Mouse (Mus musculus): ENCODE data around the gene Cisd3. TPM values are rescaled to one million over a fixed set of nuclear protein-coding genes. Genes with fewer than 3 reads are reported as not detected.
"Not testable (repeated sequence)": the region's sequence is repeated elsewhere in the genome, so short reads cannot be mapped to it uniquely, and the experiment has no call there.

Cisd3 gene
- polyA plus RNA-seq, 1 experiment from 2014 or later: 23.8 TPM

- H3K4me3 ChIP-seq; H3K9me3 ChIP-seq; H3K4me2 ChIP-seq; H3K27me3 ChIP-seq; H3K4me1 ChIP-seq (replicated peaks); H3K9ac ChIP-seq; ATAC-seq (ENCODE audit: low FRiP score); H3K27ac ChIP-seq: not testable (repeated sequence)
- H3K36me3 ChIP-seq: peaks cover 81% of the 10 kb centered on the region
- 68% methylated on average over 2 of the region's 2 CpGs for WGBS
Measured at GRCm38 (mm10) chr11:97710067-97710466, 24.4 kb downstream of the Cisd3 start.

- H3K36me3 ChIP-seq: peaks cover 82% of the 10 kb centered on the region
- H3K9ac ChIP-seq: no peak overlapping the region
- H3K9me3 ChIP-seq: no peaks in the 10 kb centered on the region
- 87% methylated on average over 13 of the region's 13 CpGs for WGBS
- no peak overlapping the region for H3K4me2 ChIP-seq
- no peak overlapping the region for H3K27ac ChIP-seq
- H3K4me1 ChIP-seq (replicated peaks): no peaks in the 10 kb centered on the region
- H3K4me3 ChIP-seq: no peak overlapping the region
- no peak for ATAC-seq (ENCODE audit: low FRiP score)
- no peaks in the 10 kb centered on the region for H3K27me3 ChIP-seq
Measured at GRCm38 (mm10) chr11:97711200-97711900, 25.7 kb downstream of the Cisd3 start.

GRCm38 (mm10) chr11:97712286-97712685 is 26.7 kb downstream of the Cisd3 start:
- Histone ChIP-seq H3K27me3 (no peaks in the 10 kb centered on the region), H3K4me3 (no peak overlapping the region), H3K4me1 (replicated peaks) (no peaks in the 10 kb centered on the region), H3K9ac (no peak overlapping the region), H3K9me3 (no peaks in the 10 kb centered on the region), H3K4me2 (no peak overlapping the region), H3K27ac (no peak overlapping the region), H3K36me3 (peaks cover 81% of the 10 kb centered on the region)
- WGBS: 93% methylated on average over 15 of the region's 15 CpGs
- no peak for ATAC-seq (ENCODE audit: low FRiP score)

- Histone ChIP-seq H3K9ac (no peak overlapping the region), H3K27me3 (no peaks in the 10 kb centered on the region), H3K9me3 (no peaks in the 10 kb centered on the region), H3K4me2 (no peak overlapping the region), H3K4me3 (no peak overlapping the region), H3K27ac (0 out of 2 replicates have a peak overlapping the region, but pooled peaks have one; percentile 3), H3K36me3 (peaks cover 81% of the 10 kb centered on the region), H3K4me1 (replicated peaks) (no peaks in the 10 kb centered on the region)
- WGBS: 93% methylated on average over 8 of the region's 8 CpGs
- no peak for ATAC-seq (ENCODE audit: low FRiP score)
Measured at GRCm38 (mm10) chr11:97713896-97714295, 28.3 kb downstream of the Cisd3 start.

GRCm38 (mm10) chr11:97714356-97714755 is 28.7 kb downstream of the Cisd3 start:
- ATAC-seq (ENCODE audit: low FRiP score): no peak
- peaks cover 81% of the 10 kb centered on the region for H3K36me3 ChIP-seq
- 92% methylated on average over 3 of the region's 3 CpGs for WGBS

GRCm38 (mm10) chr11:97714784-97715760 is 29.4 kb downstream of the Cisd3 start:
- no peak for ATAC-seq (ENCODE audit: low FRiP score)
- H3K27ac ChIP-seq: no peak overlapping the region
- no peak overlapping the region for H3K9ac ChIP-seq
- no peak overlapping the region for H3K4me2 ChIP-seq
- no peak overlapping the region for H3K4me3 ChIP-seq
- no peaks in the 10 kb centered on the region for H3K9me3 ChIP-seq
- peaks cover 87% of the 10 kb centered on the region for H3K36me3 ChIP-seq
- 91% methylated on average over 14 of the region's 14 CpGs for WGBS
- no peaks in the 10 kb centered on the region for H3K4me1 ChIP-seq (replicated peaks)
- no peaks in the 10 kb centered on the region for H3K27me3 ChIP-seq

More at GRCm38 (mm10) chr11:97714356-97714755, 28.7 kb downstream of the Cisd3 start:
- Histone ChIP-seq H3K27me3 (no peaks in the 10 kb centered on the region), H3K4me3 (no peak overlapping the region), H3K27ac (no peak overlapping the region), H3K9ac (no peak overlapping the region), H3K4me2 (no peak overlapping the region), H3K4me1 (replicated peaks) (no peaks in the 10 kb centered on the region), H3K9me3 (no peaks in the 10 kb centered on the region)

- 90% methylated on average over 8 of the region's 8 CpGs for WGBS
- H3K27me3 ChIP-seq: no peaks in the 10 kb centered on the region
- no peak overlapping the region for H3K4me3 ChIP-seq
- no peak overlapping the region for H3K4me2 ChIP-seq
- H3K4me1 ChIP-seq (replicated peaks): no peaks in the 10 kb centered on the region
- no peak for ATAC-seq (ENCODE audit: low FRiP score)
- H3K27ac ChIP-seq: no peak overlapping the region
- no peak overlapping the region for H3K9ac ChIP-seq
- H3K36me3 ChIP-seq: peaks cover 96% of the 10 kb centered on the region
- H3K9me3 ChIP-seq: no peaks in the 10 kb centered on the region
Measured at GRCm38 (mm10) chr11:97716021-97716420, 30.4 kb downstream of the Cisd3 start.

GRCm38 (mm10) chr11:97717369-97718280 is 32.0 kb downstream of the Cisd3 start:
- Histone ChIP-seq H3K9ac (no peak overlapping the region), H3K9me3 (peaks cover 5% of the 10 kb centered on the region; the same call in 1 of the 2 replicates), H3K36me3 (peaks cover 96% of the 10 kb centered on the region), H3K27ac (no peak overlapping the region), H3K27me3 (no peaks in the 10 kb centered on the region), H3K4me1 (replicated peaks) (no peaks in the 10 kb centered on the region), H3K4me3 (no peak overlapping the region), H3K4me2 (no peak overlapping the region)
- WGBS: 89% methylated on average over 26 of the region's 26 CpGs
- no peak for ATAC-seq (ENCODE audit: low FRiP score)

GRCm38 (mm10) chr11:97718281-97718860 is 32.7 kb downstream of the Cisd3 start:
- Histone ChIP-seq H3K27me3 (no peaks in the 10 kb centered on the region), H3K4me3 (no peak overlapping the region), H3K9me3 (peaks cover 5% of the 10 kb centered on the region; the same call in 1 of the 2 replicates), H3K36me3 (peaks cover 97% of the 10 kb centered on the region), H3K4me1 (replicated peaks) (no peaks in the 10 kb centered on the region), H3K27ac (no peak overlapping the region), H3K4me2 (no peak overlapping the region), H3K9ac (no peak overlapping the region)
- no peak for ATAC-seq (ENCODE audit: low FRiP score)
- 87% methylated on average over 15 of the region's 15 CpGs for whole genome bisulfite sequencing

GRCm38 (mm10) chr11:97719041-97719440 is 33.4 kb downstream of the Cisd3 start:
- H3K27me3 ChIP-seq: no peaks in the 10 kb centered on the region
- ATAC-seq (ENCODE audit: low FRiP score): no peak
- 85% methylated on average over 4 of the region's 4 CpGs for WGBS
- no peak overlapping the region for H3K4me2 ChIP-seq
- H3K9ac ChIP-seq: no peak overlapping the region
- peaks cover 97% of the 10 kb centered on the region for H3K36me3 ChIP-seq
- no peaks in the 10 kb centered on the region for H3K4me1 ChIP-seq (replicated peaks)
- H3K4me3 ChIP-seq: no peak overlapping the region
- H3K27ac ChIP-seq: no peak overlapping the region
- H3K9me3 ChIP-seq: peaks cover 5% of the 10 kb centered on the region; the same call in 1 of the 2 replicates

GRCm38 (mm10) chr11:97721338-97721737 is 35.7 kb downstream of the Cisd3 start:
- Histone ChIP-seq H3K27me3 (no peaks in the 10 kb centered on the region), H3K4me2 (no peak overlapping the region), H3K4me1 (replicated peaks) (no peaks in the 10 kb centered on the region), H3K9me3 (peaks cover 5% of the 10 kb centered on the region; the same call in 1 of the 2 replicates), H3K9ac (no peak overlapping the region), H3K27ac (no peak overlapping the region), H3K4me3 (no peak overlapping the region), H3K36me3 (peaks cover 99% of the 10 kb centered on the region)
- no peak for ATAC-seq (ENCODE audit: low FRiP score)
- 97% methylated on average over 4 of the region's 4 CpGs for WGBS
